Mouse (Mus musculus) thymus, postnatal 0 days (tissue): ENCODE data around the gene Ralgps2. TPM values are rescaled to one million over a fixed set of nuclear protein-coding genes. Genes with fewer than 3 reads are reported as not detected.

Experiments
- DNase-seq: peaks from one replicate; pipeline ENCODE4 v3.0.0-alpha.2; 2015; ENCODE audit warnings: low spot score
- polyA plus RNA-seq: library from polyadenylated mRNA; unstranded; fragments of >200 nt; fragmentation: Nextera tagmentation; extraction: Ambion mirVana; gene quantifications from 2 replicates; pipeline ENCODE4 v1.2.1, GENCODE M21; 2015

Gene Ralgps2
- polyA plus RNA-seq, 1 experiment from 2014 or later = 131 TPM

DNA sequence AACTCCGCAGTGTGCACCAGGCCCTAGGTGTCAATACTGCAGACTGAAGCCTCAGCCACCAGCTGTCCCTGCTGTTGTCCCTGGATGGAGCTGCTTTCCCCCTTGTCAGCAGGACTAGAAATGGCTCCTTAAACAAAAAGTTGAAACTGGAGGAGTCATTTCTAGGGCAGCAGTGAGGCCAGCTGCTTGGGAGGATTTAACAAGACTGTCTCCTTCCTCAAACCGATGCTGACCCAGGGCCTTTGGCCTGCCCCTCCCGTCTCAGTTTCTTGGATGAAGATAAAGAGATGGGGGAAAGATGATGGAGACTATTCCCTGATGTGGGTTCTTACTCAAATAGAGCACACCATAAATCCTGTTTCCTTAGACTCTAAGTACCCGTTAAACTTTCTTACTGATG lies 164.2 kb downstream of the Ralgps2 start:
- DNase-seq = no peak

DNA sequence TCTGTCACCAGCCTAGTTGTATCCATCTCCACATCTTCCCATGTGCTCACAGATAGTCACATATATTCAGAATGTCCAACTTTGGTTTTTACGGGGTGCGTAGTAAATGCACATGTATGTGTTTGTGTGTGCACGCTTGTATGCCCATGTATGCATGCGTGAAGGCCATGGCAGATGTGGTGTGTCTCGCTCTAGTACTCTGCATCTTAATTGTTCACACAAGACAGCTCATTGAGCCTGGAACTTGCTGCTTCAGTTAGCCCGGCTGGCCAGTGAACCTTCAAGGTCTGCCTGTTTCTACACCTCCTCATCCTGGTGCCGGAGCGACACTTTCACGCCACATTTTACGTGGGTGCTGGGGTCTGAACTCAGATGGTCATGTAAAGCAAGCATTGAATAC lies 168.6 kb downstream of the Ralgps2 start:
- DNase-seq = no peak

DNA sequence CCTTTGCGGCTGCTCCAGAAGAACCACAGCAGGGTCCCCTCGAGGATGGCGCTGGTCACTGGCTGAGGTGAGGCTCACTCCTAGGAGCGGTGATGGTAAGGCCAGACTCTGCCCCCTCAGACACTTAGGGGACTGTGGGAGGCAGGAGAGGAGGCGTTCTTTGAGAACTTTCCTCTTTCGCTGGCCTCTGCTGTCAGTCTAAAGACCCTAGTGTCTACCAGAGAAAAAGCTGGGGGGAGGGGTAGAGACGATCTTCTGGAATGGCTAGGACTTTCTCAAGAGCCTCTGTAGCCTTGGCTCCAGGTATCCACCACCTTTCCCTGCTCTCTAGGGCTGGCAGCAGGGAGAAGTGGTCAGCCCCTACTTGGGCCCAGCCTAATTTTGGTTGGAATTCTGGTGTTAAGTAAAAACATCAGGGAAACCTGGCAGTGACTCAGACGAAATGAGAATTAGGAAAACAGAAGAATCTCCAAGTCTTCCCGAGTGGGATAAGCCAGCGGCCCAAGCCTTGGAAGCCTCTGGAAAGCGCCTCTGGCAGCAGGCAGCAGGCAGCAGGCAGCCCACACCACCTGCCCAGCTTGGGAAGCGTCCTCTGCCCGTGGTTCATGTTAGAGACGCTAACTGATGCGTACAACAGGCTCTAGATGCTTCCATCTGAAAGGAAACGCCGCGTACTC lies 169.7 kb downstream of the Ralgps2 start:
- DNase-seq = no peak

DNA sequence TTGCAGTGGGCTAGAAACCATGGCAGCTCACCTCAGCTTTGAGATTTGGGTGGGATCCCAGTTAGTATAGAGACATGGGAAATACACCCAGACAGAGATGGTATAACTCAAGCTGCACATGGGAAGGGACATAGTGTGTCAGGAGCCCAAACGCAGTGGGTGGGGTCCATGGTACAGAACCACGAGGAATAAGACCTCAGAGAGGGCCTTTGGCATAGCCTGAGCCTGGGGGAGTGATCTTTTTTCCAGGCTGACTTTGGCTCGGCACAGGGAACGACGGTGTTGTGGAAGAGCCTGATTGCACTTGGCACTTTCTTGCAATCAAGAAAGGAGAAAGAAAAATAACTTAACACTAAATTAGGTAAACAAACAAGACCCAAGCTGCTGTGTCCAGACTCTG lies 170.3 kb downstream of the Ralgps2 start:
- DNase-seq = no peak

DNA sequence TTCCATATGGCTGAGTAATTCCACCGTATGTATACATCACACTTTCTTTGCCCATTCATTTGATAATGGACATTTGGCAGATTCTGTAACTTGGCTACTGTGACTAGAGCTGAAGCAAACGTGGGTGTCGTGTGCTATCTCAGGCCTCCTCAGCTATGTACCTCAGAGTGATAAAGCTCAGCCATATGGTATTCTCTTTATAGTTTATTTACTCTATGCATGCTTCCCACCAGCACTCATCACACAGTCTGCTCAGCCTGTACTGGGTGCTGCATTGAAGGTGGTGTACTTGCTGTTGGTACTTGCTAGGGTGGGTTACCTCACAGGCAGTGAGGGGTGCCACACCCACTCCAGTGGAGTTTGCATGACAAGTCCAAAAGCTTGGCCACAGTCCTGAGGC lies 174.1 kb downstream of the Ralgps2 start:
- no peak for DNase-seq

DNA sequence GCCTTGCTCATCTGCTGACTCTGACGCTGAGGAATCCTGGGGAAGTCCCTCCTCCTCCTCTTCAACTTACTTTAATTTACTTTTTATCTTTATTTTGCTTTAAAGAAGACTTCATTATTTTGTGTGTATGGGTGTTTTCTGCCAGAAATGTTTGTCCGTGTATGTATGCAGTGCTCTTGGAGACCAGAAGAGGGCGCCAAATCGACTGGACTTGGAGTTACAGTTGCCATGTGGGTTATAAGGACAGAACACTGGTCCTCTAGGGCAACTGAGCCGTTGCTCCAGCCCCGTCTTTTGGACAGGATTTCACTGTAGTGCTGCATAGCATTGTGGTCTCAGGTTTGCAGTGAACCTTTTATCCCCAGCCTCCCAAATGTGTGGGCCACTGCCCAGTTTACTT lies 174.8 kb downstream of the Ralgps2 start:
- no peak for DNase-seq

DNA sequence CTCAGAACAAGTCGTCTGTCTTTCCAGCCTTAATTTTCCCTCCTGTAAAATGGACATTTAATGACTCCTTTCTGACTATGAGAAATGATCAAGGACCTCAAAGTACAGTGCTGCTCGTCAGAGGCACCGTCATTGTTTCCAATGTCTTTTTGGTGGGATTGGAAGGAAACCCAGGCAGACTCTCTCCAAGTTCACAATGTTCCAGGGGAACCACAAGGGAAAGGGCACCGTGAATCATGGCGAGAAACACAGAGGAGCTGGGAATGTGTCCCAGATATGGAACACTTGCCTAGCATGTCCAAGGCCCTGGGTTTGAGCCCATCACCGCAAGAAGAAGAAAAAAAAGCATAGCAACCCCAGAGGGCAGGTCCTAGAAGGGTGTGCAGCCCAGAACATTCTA lies 176.1 kb downstream of the Ralgps2 start:
- no peak for DNase-seq

DNA sequence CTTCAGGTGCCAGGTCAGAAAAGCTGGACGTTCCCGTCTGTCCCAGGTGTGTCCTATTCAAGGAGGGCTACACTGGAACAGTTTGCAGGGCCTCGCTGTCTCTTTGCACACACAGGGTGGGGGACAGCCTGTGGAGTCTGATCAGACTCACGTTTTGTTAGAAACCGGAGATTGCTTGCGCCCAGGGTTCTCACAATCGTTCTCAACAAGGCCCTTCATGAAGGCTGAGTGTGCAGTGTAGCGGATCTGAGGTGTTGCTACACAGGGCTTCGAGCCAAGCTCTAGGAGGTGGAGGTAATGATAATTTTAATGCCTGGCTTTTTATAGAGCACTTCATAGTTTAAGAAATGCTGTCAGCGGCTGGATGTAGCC lies 178.0 kb downstream of the Ralgps2 start:
- no peak for DNase-seq

DNA sequence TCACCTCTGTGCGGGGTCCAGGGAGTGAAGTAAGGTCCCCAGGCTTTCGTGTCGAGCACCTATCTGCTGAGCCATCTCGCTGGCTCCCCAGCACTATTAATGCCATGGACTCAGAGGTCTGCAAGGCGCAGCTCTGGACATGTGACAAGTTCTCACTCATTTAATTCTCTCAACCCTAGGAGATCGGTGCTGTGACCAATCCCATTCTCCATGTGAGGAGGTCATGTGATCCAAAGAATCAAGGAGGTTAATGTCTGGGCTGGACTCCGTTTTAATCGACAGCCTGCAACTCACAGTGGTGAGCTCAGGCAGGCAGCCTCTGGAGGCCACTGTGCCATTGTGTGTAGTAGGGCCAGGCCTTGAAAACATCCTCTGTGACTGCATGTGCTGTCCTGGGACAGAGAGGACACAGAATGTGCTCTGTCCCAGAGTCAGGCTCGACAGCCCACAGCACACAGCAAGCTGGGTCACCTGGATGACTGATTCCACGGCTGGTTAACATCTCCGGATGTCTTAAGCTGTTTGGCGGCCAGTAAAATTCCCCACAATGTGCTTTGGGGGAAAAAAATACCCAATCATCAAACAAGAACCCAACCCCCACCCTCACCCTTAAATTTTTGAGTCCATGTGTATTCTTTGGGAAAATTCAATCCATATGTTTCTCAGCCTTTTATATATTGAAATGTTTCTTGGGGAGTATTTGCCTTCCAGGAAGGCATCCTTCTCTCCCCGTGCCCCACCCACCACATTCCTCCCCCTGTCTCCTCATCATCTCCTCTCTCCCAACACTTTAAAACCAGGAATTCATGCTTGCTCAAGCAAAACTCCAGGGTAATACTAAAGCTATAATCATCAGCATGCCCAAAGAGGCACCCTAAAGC lies 178.6 kb downstream of the Ralgps2 start:
- DNase-seq = no peak

DNA sequence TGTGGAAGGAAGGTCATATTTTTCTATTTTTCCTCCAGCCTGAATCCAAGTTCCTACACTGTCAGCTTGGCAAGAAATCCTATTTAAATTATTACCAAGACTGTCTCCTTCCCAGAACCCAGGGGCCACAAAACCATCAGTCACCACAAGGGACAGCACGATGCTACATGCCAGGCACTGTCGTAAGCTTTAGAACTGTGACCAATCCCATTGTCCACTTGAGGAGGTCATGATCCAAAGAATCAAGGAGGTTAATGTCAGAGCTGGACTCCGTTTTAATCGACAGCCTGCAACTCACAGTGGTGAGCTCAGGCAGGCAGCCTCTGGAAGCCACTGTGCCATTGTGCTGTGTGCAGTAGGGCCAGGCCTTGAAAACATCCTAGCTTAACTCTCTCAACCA lies 181.1 kb downstream of the Ralgps2 start:
- DNase-seq = no peak

DNA sequence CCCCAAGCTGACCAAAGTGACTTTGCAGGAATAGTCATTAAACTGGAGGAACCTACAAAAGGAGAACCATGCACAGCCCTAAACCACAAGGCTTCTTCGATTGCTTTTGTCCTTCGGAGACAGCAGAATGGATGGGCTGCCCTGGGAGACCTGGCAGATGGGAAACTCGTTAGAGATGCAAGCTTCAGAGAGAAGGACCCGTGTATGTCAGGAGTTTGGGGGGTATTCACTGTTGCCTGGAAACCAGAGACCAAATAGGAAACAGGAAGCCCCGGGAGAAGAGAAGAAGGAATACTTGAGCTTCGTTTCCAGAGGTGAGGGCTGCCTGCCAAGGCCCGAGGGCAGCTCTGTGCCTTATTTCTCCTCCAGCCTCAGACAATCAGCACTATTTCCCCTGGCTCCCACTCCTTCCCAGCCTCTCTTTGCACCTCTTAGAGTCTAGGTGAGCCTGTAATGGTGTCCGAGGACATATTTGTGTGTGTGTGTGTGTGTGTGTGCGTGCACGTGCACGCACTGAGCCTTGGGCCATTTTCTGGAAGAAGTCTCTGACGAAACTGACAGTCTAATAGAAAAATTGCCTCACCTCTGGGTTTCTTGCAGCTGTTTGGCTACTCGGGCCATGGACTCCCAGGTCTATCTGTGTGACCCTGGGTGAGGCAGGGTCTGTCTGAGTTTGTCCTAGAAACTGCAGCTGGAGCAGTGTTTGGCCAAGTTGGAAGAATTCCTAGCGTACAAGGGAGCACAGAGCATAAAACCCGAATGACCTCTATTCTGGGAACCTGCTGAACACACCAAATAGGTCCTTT lies 184.6 kb downstream of the Ralgps2 start:
- no peak for DNase-seq

Other genes with a start within 250 kb of the Ralgps2 start
- gene Fam20b, start 220.5 kb downstream of the Ralgps2 start, polyA plus RNA-seq = 11.8 and 12.3 TPM in 2 replicates
- gene Angptl1, start 101.1 kb downstream of the Ralgps2 start, polyA plus RNA-seq = 0.86 and 1.1 TPM in 2 replicates
- gene Tex35, start 169.1 kb upstream of the Ralgps2 start, polyA plus RNA-seq = 0.53 TPM in 1 of 2 replicates, not detected in the other